Mouse (Mus musculus) erythroblast, embryonic 14.5 days (primary cell): ENCODE data around the gene Kat2b. TPM values are rescaled to one million over a fixed set of nuclear protein-coding genes. Genes with fewer than 3 reads are reported as not detected.

Source experiments
- H3K27me3 ChIP-seq: 2 replicates; pipeline ENCODE4 v1.6.1; 2012; ENCODE audit warnings: inconsistent platforms; ENCODE audit not compliant: control insufficient read depth
- H3K36me3 ChIP-seq: 2 replicates; pipeline ENCODE4 v1.6.1; 2012; ENCODE audit warnings: mild to moderate bottlenecking, inconsistent platforms; ENCODE audit not compliant: control insufficient read depth
- H3K4me1 ChIP-seq: 2 replicates; pipeline ENCODE4 v1.6.1; 2012; ENCODE audit warnings: inconsistent platforms; ENCODE audit not compliant: control insufficient read depth
- H3K4me3 ChIP-seq: replicated peaks from 2 replicates; pipeline ENCODE3; 2012; ENCODE audit warnings: moderate library complexity, mild to moderate bottlenecking, inconsistent platforms
- H3K9me3 ChIP-seq: 2 replicates; pipeline ENCODE4 v1.6.1; 2012; ENCODE audit warnings: low read length, inconsistent platforms, mixed read lengths; ENCODE audit not compliant: control insufficient read depth
- GATA1 ChIP-seq: IDR thresholded peaks from 2 replicates; pipeline ENCODE4 v1.6.1; 2012; ENCODE audit warnings: low read length, inconsistent platforms, mixed read lengths
- TAL1 ChIP-seq: IDR thresholded peaks from 3 replicates; pipeline ENCODE4 v1.6.1; 2012; ENCODE audit warnings: low read length, inconsistent platforms, mixed read lengths
- polyA plus RNA-seq: library from polyadenylated mRNA; stranded (reverse); fragments of >175 nt; gene quantifications from 2 replicates; pipeline ENCODE4 v1.2.3, GENCODE M21; 2012

Kat2b gene
- polyA plus RNA-seq, 1 experiment: 0.23 TPM

GRCm38 (mm10) chr17:53661056-53661840 is 94.6 kb downstream of the Kat2b start:
- Histone ChIP-seq H3K36me3 (peaks cover 85% of the 10 kb centered on the region), H3K9me3 (no peaks in the 10 kb centered on the region), H3K4me3 (no peak overlapping the region), H3K4me1 (peaks cover 1% of the 10 kb centered on the region), H3K27me3 (no peaks in the 10 kb centered on the region)
- TF ChIP-seq GATA1 (no peak), TAL1 (no peak)

DNA sequence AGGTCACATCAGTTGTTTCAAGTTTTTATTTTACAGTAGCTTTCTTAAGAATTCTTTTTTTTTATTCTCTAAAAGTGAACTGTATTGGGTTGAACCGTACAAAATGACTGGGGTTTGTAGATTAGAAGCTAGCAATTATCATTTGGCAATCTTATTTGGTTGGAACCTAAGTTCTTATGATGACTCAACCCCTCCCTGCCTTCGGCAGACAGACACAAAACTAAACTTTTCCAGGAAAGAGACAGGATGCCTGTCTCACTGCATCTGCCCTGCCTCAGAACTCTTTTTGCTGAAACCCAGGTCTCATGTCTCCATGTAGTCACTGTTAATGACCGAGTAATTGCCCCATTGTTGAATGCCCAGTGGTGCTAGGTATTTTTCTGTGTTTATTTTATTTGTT is 97.6 kb downstream of the Kat2b start:
- H3K4me1 ChIP-seq: peaks cover 1% of the 10 kb centered on the region
- H3K4me3 ChIP-seq: no peak overlapping the region
- TF ChIP-seq TAL1 (no peak), GATA1 (no peak)
- H3K36me3 ChIP-seq: peaks cover 92% of the 10 kb centered on the region
- H3K9me3 ChIP-seq: no peaks in the 10 kb centered on the region
- no peaks in the 10 kb centered on the region for H3K27me3 ChIP-seq

GRCm38 (mm10) chr17:53664703-53665382 is 98.2 kb downstream of the Kat2b start:
- TF ChIP-seq GATA1 (no peak), TAL1 (no peak)
- Histone ChIP-seq H3K36me3 (peaks cover 92% of the 10 kb centered on the region), H3K4me1 (peaks cover 1% of the 10 kb centered on the region), H3K9me3 (no peaks in the 10 kb centered on the region), H3K27me3 (no peaks in the 10 kb centered on the region), H3K4me3 (no peak overlapping the region)

GRCm38 (mm10) chr17:53670453-53670852 is 103.8 kb downstream of the Kat2b start:
- no peaks in the 10 kb centered on the region for H3K27me3 ChIP-seq
- TF ChIP-seq TAL1 (no peak), GATA1 (no peak)

GRCm38 (mm10) chr17:53678716-53679115 is 112.1 kb downstream of the Kat2b start:
- Histone ChIP-seq H3K9me3 (no peaks in the 10 kb centered on the region), H3K36me3 (peaks cover 100% of the 10 kb centered on the region), H3K4me1 (peaks cover 6% of the 10 kb centered on the region), H3K27me3 (no peaks in the 10 kb centered on the region), H3K4me3 (no peak overlapping the region)
- TF ChIP-seq TAL1 (no peak), GATA1 (no peak)

More at GRCm38 (mm10) chr17:53670453-53670852, 103.8 kb downstream of the Kat2b start:
- no peaks in the 10 kb centered on the region for H3K9me3 ChIP-seq
- peaks cover 98% of the 10 kb centered on the region for H3K36me3 ChIP-seq
- no peak overlapping the region for H3K4me3 ChIP-seq
- no peaks in the 10 kb centered on the region for H3K4me1 ChIP-seq

GRCm38 (mm10) chr17:53688321-53688720 is 121.7 kb downstream of the Kat2b start:
- peak overlapping the region; percentile 86 for H3K4me3 ChIP-seq
- no peaks in the 10 kb centered on the region for H3K9me3 ChIP-seq
- peaks cover 26% of the 10 kb centered on the region for H3K4me1 ChIP-seq
- peaks cover 43% of the 10 kb centered on the region for H3K36me3 ChIP-seq
- no peaks in the 10 kb centered on the region for H3K27me3 ChIP-seq
- TF ChIP-seq TAL1: no peak
- TF ChIP-seq GATA1: no peak

DNA sequence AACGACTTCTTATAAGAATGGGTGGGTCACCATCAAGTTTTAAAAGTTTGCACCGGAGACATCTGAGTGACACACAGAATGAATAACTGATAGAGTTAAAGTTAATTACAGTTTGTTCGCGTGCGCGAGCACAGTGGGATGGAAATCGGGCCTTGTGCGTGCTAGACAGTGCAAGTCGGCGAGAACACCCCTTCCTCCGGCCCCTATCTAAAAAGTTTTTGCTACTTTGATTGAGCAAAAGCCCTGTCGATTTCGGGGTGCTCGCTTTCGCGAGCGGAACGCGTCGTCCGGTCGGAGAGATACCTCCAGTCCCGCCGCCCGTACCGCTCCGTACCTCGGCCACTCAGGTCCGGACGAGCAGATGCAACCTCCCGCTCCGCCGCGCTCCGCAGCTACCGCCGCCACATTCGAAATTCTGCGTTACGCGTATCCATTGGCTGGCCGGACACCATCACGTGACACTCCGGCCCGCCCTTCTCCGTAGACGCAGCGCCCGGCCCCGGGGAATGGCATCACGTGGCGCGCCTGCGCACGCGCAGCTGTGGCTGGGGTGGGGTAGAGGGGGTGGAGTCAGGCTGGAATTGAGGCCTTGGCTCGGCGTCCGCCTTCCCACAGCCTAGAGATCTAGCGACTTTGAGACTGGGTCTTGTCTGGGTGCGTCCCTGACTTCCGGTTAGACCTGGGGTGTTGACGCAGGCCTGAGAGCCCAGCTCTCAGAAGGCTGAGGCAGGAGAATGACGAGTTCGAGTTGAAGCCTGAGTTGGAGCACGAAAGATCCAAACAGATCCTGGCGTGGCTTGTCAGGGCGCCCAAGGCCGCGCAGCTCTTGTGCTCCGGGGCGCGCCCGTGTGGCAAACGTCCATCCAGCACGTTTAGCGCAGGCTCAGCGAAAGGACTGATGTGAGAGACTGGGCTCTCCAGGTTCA is 122.5 kb downstream of the Kat2b start, which contains the start of gene Sgo1:
Gene Sgo1 (minus strand): TSS at position 457 of the 926 bp plus-strand sequence.
- Histone ChIP-seq H3K27me3 (no peaks in the 10 kb centered on the region), H3K4me3 (peak within 1 kb of the TSS; percentile 86), H3K4me1 (peaks cover 26% of the 10 kb centered on the region), H3K36me3 (peaks cover 35% of the 10 kb centered on the region), H3K9me3 (no peaks in the 10 kb centered on the region)
- TF ChIP-seq TAL1 (no peak), GATA1 (no peak)

- Histone ChIP-seq H3K27me3 (no peaks in the 10 kb centered on the region), H3K4me3 (peak overlapping the region; percentile 86), H3K4me1 (peaks cover 25% of the 10 kb centered on the region), H3K9me3 (no peaks in the 10 kb centered on the region), H3K36me3 (peaks cover 27% of the 10 kb centered on the region)
- no peak for TF ChIP-seq TAL1
- TF ChIP-seq GATA1: no peak
Observed at GRCm38 (mm10) chr17:53689946-53690345, 123.3 kb downstream of the Kat2b start.
